Mouse (Mus musculus) heart, embryonic 13.5 days (tissue): ENCODE measurements around the gene Fbxo10. TPM values are rescaled to one million over a fixed set of nuclear protein-coding genes. Genes with fewer than 3 reads are reported as not detected.
"Not testable (repeated sequence)": the region's sequence is repeated elsewhere in the genome, so short reads cannot be mapped to it uniquely, and the experiment has no call there.

Source experiments
- ATAC-seq: fragments of 200-750 bp; cut with Nextera tagmentation; 2 replicates; pipeline ENCODE4 v1.8.0; 2017; ENCODE audit warnings: moderate TSS enrichment; ENCODE audit not compliant: insufficient number of reproducible peaks, low FRiP score, low TSS enrichment; ENCODE audit errors: extremely low read depth
- H3K27ac ChIP-seq: fragments of 300-500 bp; sonication (generic); replicated peaks from 2 replicates; pipeline ENCODE4 v1.5.1; 2015; ENCODE audit warnings: moderate library complexity, mild to moderate bottlenecking, inconsistent platforms
- H3K27me3 ChIP-seq: fragments of 300-500 bp; sonication (generic); replicated peaks from 2 replicates; pipeline ENCODE4 v1.6.1; 2015; ENCODE audit warnings: mild to moderate bottlenecking, inconsistent platforms
- H3K36me3 ChIP-seq: fragments of 300-500 bp; sonication (generic); 2 replicates; pipeline ENCODE4 v1.6.1; 2015; ENCODE audit warnings: mild to moderate bottlenecking, inconsistent platforms
- H3K4me1 ChIP-seq: fragments of 300-500 bp; sonication (generic); 2 replicates; pipeline ENCODE4 v1.6.1; 2015; ENCODE audit warnings: inconsistent platforms
- H3K4me2 ChIP-seq: fragments of 300-500 bp; sonication (generic); 2 replicates; pipeline ENCODE4 v1.6.1; 2015; ENCODE audit warnings: inconsistent platforms, mild to moderate bottlenecking, moderate library complexity
- H3K4me3 ChIP-seq: fragments of 300-500 bp; sonication (generic); 2 replicates; pipeline ENCODE4 v1.5.1; 2015; ENCODE audit warnings: moderate library complexity, mild to moderate bottlenecking, inconsistent platforms
- H3K9ac ChIP-seq: fragments of 300-500 bp; sonication (generic); 2 replicates; pipeline ENCODE4 v1.6.1; 2015; ENCODE audit warnings: inconsistent platforms, mild to moderate bottlenecking, moderate library complexity
- H3K9me3 ChIP-seq: fragments of 300-500 bp; sonication (generic); 2 replicates; pipeline ENCODE4 v1.6.1; 2016; ENCODE audit warnings: inconsistent platforms
- WGBS: fragments of 180-500 bp; shearing (Covaris S2); methylation state at CpG from one replicate; pipeline ENCODE4 v1.1.7; 2015; ENCODE audit warnings: mixed read lengths; 5-methylcytosine and 5-hydroxymethylcytosine counted together
- polyA plus RNA-seq: library from polyadenylated mRNA; unstranded; fragments of >200 nt; fragmentation: Nextera tagmentation; extraction: Ambion mirVana; gene quantifications from 2 replicates; pipeline ENCODE4 v1.2.1, GENCODE M21; 2015

The Fbxo10 gene
- polyA plus RNA-seq, 1 experiment from 2014 or later: 15.6 TPM

DNA sequence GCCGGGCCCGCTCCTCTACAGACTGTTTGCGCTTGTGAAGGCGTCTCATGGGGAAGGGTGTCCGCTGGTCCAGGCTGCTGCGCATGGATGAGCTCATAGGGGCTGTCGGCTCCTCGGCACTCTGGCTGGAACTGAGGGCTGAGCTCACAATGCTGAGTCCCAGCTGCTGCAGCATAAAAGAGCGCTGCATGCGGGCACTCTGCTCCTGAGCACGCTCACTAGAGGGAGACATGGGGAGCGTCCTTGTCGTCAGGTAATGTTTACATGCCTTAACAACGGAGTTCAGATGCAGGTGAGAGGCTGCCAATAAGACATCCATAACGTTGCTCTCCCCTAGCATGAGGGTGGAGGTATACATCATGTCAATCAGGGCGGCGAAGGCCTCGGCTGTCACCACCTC, 89.6 kb downstream of the Fbxo10 start:
- H3K4me2 ChIP-seq: no peak overlapping the region
- WGBS: 74% methylated on average over 18 of the region's 18 CpGs

GRCm38 (mm10) chr4:44993847-44994246, 90.6 kb downstream of the Fbxo10 start:
- no peak overlapping the region for H3K27ac ChIP-seq
- no peak overlapping the region for H3K9ac ChIP-seq
- H3K4me1 ChIP-seq: no peaks in the 10 kb centered on the region
- ATAC-seq: no peak
- no peaks in the 10 kb centered on the region for H3K9me3 ChIP-seq
- peaks cover 56% of the 10 kb centered on the region for H3K36me3 ChIP-seq
- H3K27me3 ChIP-seq: no peaks in the 10 kb centered on the region
- WGBS: 71% methylated on average over 9 of the region's 9 CpGs
- no peak overlapping the region for H3K4me3 ChIP-seq
- no peak overlapping the region for H3K4me2 ChIP-seq

More for the DNA sequence above, 89.6 kb downstream of the Fbxo10 start:
- H3K27me3 ChIP-seq: no peaks in the 10 kb centered on the region
- no peaks in the 10 kb centered on the region for H3K9me3 ChIP-seq
- no peak overlapping the region for H3K9ac ChIP-seq
- H3K27ac ChIP-seq: no peak overlapping the region
- ATAC-seq: no peak
- no peaks in the 10 kb centered on the region for H3K4me1 ChIP-seq
- H3K36me3 ChIP-seq: peaks cover 47% of the 10 kb centered on the region
- no peak overlapping the region for H3K4me3 ChIP-seq

- H3K4me3 ChIP-seq: not testable (repeated sequence)
Observed at GRCm38 (mm10) chr4:44993179-44993578, 91.2 kb downstream of the Fbxo10 start.

GRCm38 (mm10) chr4:44992330-44992729, 92.1 kb downstream of the Fbxo10 start:
- H3K4me1 ChIP-seq, H3K9ac ChIP-seq, ATAC-seq, H3K4me3 ChIP-seq, H3K27me3 ChIP-seq, H3K4me2 ChIP-seq, H3K9me3 ChIP-seq, H3K27ac ChIP-seq: not testable (repeated sequence)
- H3K36me3 ChIP-seq: peaks cover 71% of the 10 kb centered on the region
- 88% methylated on average over 11 of the region's 11 CpGs for WGBS

More at GRCm38 (mm10) chr4:44993179-44993578, 91.2 kb downstream of the Fbxo10 start:
- H3K9me3 ChIP-seq, H3K27ac ChIP-seq, H3K27me3 ChIP-seq, H3K4me1 ChIP-seq, ATAC-seq, H3K4me2 ChIP-seq, H3K9ac ChIP-seq: not testable (repeated sequence)
- peaks cover 63% of the 10 kb centered on the region for H3K36me3 ChIP-seq
- WGBS: 84% methylated on average over 14 of the region's 14 CpGs

GRCm38 (mm10) chr4:44990560-44990959, 93.8 kb downstream of the Fbxo10 start:
- Histone ChIP-seq H3K9ac (no peak overlapping the region), H3K4me1 (no peaks in the 10 kb centered on the region), H3K36me3 (peaks cover 89% of the 10 kb centered on the region), H3K27me3 (no peaks in the 10 kb centered on the region), H3K9me3 (no peaks in the 10 kb centered on the region), H3K4me2 (no peak overlapping the region), H3K27ac (no peak overlapping the region), H3K4me3 (no peak overlapping the region)
- ATAC-seq: no peak
- WGBS: 87% methylated on average over 5 of the region's 5 CpGs

Other genes starting within 250 kb of the Fbxo10 start
- gene Grhpr, start 103.2 kb downstream of the Fbxo10 start, polyA plus RNA-seq: 84.9 and 99.1 TPM in 2 replicates
- 14.9 and 15.4 TPM in 2 replicates for gene Zbtb5, start 72.2 kb downstream of the Fbxo10 start, polyA plus RNA-seq
- gene Polr1e, start 66.0 kb downstream of the Fbxo10 start, polyA plus RNA-seq: 59.8 and 60.3 TPM in 2 replicates
- 203 and 242 TPM in 2 replicates for gene Tomm5, start 23.5 kb upstream of the Fbxo10 start, polyA plus RNA-seq
- gene Frmpd1, start 100.3 kb upstream of the Fbxo10 start, polyA plus RNA-seq: 1.6 and 2.3 TPM in 2 replicates
- gene Trmt10b, start 212.5 kb upstream of the Fbxo10 start, polyA plus RNA-seq: 11.1 and 11.4 TPM in 2 replicates